Mouse (Mus musculus): ENCODE measurements around the gene H2-M10.6. TPM values are rescaled to one million over a fixed set of nuclear protein-coding genes. Genes with fewer than 3 reads are reported as not detected.

H2-M10.6 gene
- not detected for total RNA-seq (2023)

GRCm38 (mm10) chr17:36811871-36812270 is at the start of gene H2-M10.6:
Gene H2-M10.6 (plus strand): TSS chr17:36812171.

GRCm38 (mm10) chr17:36772610-36773009 is 39.4 kb upstream of the H2-M10.6 start, which contains the start of gene H2-M10.5:
Gene H2-M10.5 (plus strand): TSS chr17:36772910.

GRCm38 (mm10) chr17:36836874-36837647 is 25.1 kb downstream of the H2-M10.6 start, which contains the start of gene Trim26:
Gene Trim26 (plus strand): TSS chr17:36837134.

Other genes with a start within 250 kb of the H2-M10.6 start
- not detected for gene H2-M9, start 169.5 kb upstream of the H2-M10.6 start, total RNA-seq (2023)
- gene H2-M1, start 140.0 kb upstream of the H2-M10.6 start, total RNA-seq (2023) = not detected
- gene H2-M10.5, start 39.3 kb upstream of the H2-M10.6 start, total RNA-seq (2023) = not detected
- gene Trim26, start 25.0 kb downstream of the H2-M10.6 start, total RNA-seq (2023) = 10 to 100 TPM; 35.8 to 40.7 TPM
- gene Trim15, start 55.0 kb downstream of the H2-M10.6 start, total RNA-seq (2023) = not detected
- 1 to 10 TPM; 3.2 to 7.3 TPM for gene Trim10, start 57.4 kb downstream of the H2-M10.6 start, total RNA-seq (2023)
- gene Trim40, start 78.0 kb downstream of the H2-M10.6 start, total RNA-seq (2023) = not detected
- gene Trim31, start 85.9 kb downstream of the H2-M10.6 start, total RNA-seq (2023) = not detected
- gene Rnf39, start 130.7 kb downstream of the H2-M10.6 start, total RNA-seq (2023) = not detected
- gene Ppp1r11, start 139.6 kb downstream of the H2-M10.6 start, total RNA-seq (2023) = 10 to 100 TPM; 35.3 to 41.2 TPM
- gene Znrd1, start 146.4 kb downstream of the H2-M10.6 start, total RNA-seq (2023) = 10 to 100 TPM; 30.2 to 31.6 TPM
- gene Znrd1as, start 146.4 kb downstream of the H2-M10.6 start, total RNA-seq (2023) = 1 to 10 TPM in 1 of 2 experiments, under 1 TPM in 1; 0.71 to 1.4 TPM
- gene 2410137M14Rik, start 169.1 kb downstream of the H2-M10.6 start, total RNA-seq (2023) = not detected
- not detected for gene H2-M5, start 177.4 kb downstream of the H2-M10.6 start, total RNA-seq (2023)
- not detected for gene Zfp57, start 189.0 kb downstream of the H2-M10.6 start, total RNA-seq (2023)
- gene Mog, start 211.2 kb downstream of the H2-M10.6 start, total RNA-seq (2023) = not detected
- 100 to 1,000 TPM; 119 to 127 TPM for gene Gabbr1, start 233.8 kb downstream of the H2-M10.6 start, total RNA-seq (2023)